Mouse (Mus musculus): ENCODE data around the gene Zdhhc24.

DNA sequence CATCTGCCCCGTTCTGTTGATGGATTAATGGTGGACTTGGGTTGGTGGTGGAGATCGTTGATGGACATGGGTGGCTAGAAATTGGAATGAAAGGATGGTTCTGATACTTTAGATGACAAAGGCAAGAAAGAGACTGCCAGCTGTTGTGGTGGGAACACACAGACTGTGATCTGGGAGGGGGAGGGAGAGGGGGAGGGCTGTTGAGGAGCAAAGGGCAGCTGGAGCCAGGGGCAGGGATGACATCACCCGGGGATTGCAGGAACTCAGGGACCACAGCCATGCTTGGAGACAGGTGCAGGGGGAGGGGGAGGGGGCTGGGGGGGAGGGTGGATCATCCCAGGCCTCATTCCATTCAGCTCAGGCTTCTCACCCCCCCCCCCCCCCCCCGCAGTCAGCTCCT is 2.2 kb upstream of the Zdhhc24 start:
- TF ChIP-seq CTCF (conservative IDR thresholded peaks at IDR 0.05; ENCODE audit: low read length) (no peak), NANOG (IDR thresholded peaks at IDR 0.05; ENCODE audit: borderline replicate concordance, low read length) (no peak)
